Mouse (Mus musculus) megakaryocyte, embryonic 14.5 days (primary cell): Measurements from ENCODE around the gene Eif2b4.

Source experiments
- FLI1 ChIP-seq: IDR thresholded peaks from 2 replicates; pipeline ENCODE4 v1.6.1; 2012; ENCODE audit warnings: low read length, inconsistent platforms, mixed read lengths
- GATA1 ChIP-seq: IDR thresholded peaks from 3 replicates; pipeline ENCODE4 v1.6.1; 2012; ENCODE audit warnings: mixed read lengths, low read length, inconsistent platforms, borderline replicate concordance

DNA sequence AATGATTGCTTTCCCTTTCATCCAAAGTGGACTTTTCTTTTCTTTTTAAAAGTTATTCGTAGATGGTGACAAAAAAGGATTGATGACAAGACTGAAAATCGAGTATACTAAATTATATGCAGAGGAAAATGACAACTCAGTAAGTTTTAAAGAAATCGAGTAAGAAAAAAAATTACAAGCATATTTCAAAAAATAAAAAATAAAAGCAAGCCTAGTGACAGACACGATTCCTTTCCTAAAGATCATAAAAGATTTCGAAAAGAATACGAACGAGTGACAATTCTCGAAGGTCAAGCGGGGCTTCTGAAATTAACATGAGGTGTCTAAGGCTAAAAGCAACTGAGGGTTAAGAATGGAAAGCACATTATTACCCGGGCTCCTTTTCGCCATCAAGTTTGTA is 26.2 kb upstream of the Eif2b4 start:
- TF ChIP-seq GATA1 (no peak), FLI1 (no peak)
